Mouse (Mus musculus) bone marrow macrophage, adult 2 months (primary cell): ENCODE results near the gene D1Pas1. TPM values are rescaled to one million over a fixed set of nuclear protein-coding genes. Genes with fewer than 3 reads are reported as not detected.

Experiments
- H3K27ac ChIP-seq: 2 replicates; pipeline ENCODE4 v1.5.1; 2012; ENCODE audit warnings: low read depth, low read length; ENCODE audit not compliant: insufficient read depth
- H3K4me1 ChIP-seq: 2 replicates; pipeline ENCODE4 v1.6.1; 2012; ENCODE audit warnings: low read length; ENCODE audit not compliant: control insufficient read depth, insufficient read depth
- H3K4me3 ChIP-seq: 2 replicates; pipeline ENCODE4 v1.5.1; 2012; ENCODE audit warnings: mild to moderate bottlenecking, low read length, moderate library complexity; ENCODE audit not compliant: insufficient read depth
- CTCF ChIP-seq: IDR thresholded peaks from 2 replicates; pipeline ENCODE4 v1.5.1; 2012; ENCODE audit warnings: low read depth, mild to moderate bottlenecking, low read length, moderate library complexity
- POLR2A ChIP-seq: IDR thresholded peaks from 2 replicates; pipeline ENCODE4 v1.6.1; 2012; ENCODE audit warnings: mild to moderate bottlenecking, low read depth, low read length, borderline replicate concordance
- polyA plus RNA-seq: library from polyadenylated mRNA; stranded (reverse); fragments of >200 nt; gene quantifications from 2 replicates; pipeline ENCODE4 v1.2.4, GENCODE M21; 2012; ENCODE audit not compliant: missing spikeins, insufficient read depth, insufficient read length

Gene D1Pas1
- polyA plus RNA-seq, 1 experiment, result not detected

DNA sequence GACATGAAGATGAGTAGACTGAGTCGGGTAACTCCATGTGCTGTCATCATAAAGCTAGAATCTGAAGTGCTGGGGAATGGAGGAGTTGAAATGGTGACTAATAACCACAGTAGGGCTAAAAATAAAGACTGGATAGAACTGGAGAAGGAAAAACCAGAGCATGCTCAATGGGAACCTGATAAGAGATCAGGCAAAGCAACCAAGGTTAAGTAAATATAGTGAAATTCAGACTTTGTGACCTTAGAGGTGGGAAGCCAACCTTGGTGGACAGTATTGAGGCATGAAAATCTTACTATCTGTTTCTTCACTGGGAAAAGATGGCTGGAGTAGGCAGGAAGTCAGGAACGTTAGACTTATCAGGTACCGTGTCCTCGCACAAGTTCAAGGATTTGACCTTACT is 14.8 kb upstream of the D1Pas1 start:
- H3K27ac ChIP-seq, result no peak overlapping the region
- H3K4me3 ChIP-seq, result no peak overlapping the region
- TF ChIP-seq POLR2A (no peak), CTCF (no peak)
- no peaks in the 10 kb centered on the region for H3K4me1 ChIP-seq

GRCm38 (mm10) chr1:186954591-186954990 is 12.6 kb upstream of the D1Pas1 start:
- Histone ChIP-seq H3K4me1 (no peaks in the 10 kb centered on the region), H3K27ac (no peak overlapping the region), H3K4me3 (no peak overlapping the region)
- no peak for TF ChIP-seq POLR2A
- TF ChIP-seq CTCF, result no peak

DNA sequence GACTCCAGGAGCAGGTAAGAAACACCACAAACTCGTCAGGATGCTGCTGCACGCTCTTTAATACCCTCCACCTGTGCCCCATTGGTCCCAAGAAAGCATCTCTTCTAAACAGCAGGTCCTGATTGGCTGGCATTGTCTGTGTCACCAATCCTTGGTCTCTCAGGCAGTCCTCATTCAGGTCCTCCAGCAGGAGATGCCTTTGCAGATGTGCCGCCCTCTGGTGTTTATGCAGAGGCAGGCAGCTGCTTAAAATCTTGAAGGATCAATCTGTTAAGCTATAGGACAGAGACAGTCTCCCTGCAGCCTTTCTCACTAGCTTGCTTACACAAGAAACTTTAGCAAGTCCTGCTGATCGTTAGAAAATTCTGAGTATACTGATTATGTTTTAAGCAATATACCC is 7.8 kb upstream of the D1Pas1 start:
- no peak for TF ChIP-seq POLR2A
- no peak for TF ChIP-seq CTCF
- Histone ChIP-seq H3K4me3 (no peak overlapping the region), H3K27ac (no peak overlapping the region), H3K4me1 (no peaks in the 10 kb centered on the region)

DNA sequence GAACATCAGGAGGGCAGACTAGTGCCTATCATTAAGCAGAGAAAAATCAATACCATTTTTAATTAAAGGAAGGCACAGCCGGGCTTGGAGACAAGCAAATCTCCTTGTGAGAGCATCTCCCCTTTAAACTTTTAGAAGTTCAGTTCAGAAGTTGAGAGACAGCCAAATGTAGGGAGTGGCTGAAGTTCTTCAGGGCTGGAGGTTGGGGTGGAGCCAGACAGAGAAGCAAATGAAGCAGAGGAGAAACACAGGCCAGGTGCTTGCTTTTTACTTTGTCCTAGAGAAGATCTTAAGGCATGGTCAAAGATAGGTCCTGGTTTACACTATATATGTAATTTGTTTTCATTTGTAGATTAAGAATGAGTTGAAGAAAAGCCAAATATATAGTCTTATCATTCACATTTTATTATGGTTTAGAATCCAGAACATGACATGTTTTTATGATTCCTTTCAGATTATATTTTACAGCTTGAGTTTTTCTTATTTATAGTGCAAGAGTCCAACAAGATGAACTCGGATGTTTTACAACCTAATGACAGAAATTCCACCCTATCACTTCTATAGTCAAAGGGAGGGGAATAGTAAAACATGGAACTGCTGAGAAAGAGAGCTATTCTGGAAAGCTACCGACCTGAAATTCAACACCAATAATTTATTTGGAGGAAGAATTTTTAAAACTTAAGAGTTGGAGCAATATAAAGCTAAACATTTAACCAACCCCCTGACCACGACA is 2.9 kb upstream of the D1Pas1 start:
- no peak overlapping the region for H3K4me3 ChIP-seq

GRCm38 (mm10) chr1:186967926-186968325 is 710 bp downstream of the D1Pas1 start:
- TF ChIP-seq POLR2A (no peak), CTCF (no peak)
- Histone ChIP-seq H3K4me1 (no peaks in the 10 kb centered on the region), H3K4me3 (no peak overlapping the region), H3K27ac (no peak overlapping the region)

More for the DNA sequence above, 2.9 kb upstream of the D1Pas1 start:
- Histone ChIP-seq H3K27ac (no peak overlapping the region), H3K4me1 (no peaks in the 10 kb centered on the region)
- TF ChIP-seq CTCF, result no peak
- no peak for TF ChIP-seq POLR2A

DNA sequence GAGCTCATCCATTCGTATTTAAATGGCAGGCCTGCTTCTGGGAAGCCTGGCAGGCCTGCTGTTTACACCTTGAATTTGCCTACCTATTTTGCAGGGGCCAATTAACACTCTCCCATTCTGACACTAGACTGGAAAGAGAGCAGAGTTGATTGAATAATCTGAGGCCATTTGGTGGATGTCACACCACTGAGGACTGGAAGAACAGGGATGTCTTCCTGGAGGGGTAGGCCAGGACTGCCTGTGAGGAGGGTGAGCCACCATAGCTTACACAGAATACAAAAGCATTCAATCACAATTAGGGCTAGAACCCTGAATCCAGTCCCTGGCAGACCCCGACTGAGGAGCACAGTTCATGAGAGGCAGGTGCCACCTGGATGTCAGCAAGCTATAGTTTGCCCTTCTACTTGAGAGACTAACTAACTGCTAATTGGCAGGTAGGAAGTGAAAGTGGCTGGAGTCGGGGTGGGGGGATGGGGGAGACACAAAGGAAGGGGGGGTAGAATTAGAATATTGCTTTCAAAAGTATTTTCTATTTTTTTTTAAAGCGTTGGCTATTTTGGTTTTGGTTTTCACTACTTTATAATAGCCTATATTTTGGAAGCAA is 9.8 kb downstream of the D1Pas1 start:
- H3K4me3 ChIP-seq, result no peak overlapping the region
- TF ChIP-seq CTCF (no peak), POLR2A (no peak)
- H3K27ac ChIP-seq, result no peak overlapping the region
- H3K4me1 ChIP-seq, result no peaks in the 10 kb centered on the region

DNA sequence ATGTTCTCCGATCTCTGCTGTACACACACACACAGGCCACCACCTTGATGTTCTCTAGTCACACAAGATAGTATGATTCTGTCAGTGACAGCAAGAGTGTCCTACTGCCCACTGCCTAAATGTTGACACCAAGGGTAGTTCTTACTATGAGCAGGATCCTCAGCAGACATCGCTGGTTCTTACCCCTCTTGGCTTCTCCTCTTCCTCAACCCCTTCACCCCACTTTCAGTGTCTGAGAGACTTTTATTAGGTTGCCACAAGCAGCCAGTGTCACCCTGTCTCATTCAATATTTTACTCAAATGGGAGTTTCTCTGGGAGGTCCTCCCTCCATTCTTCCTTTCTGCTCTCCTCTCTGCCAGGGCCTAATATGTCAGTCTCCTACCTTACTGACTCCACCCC is 10.6 kb downstream of the D1Pas1 start:
- no peak for TF ChIP-seq CTCF
- no peak for TF ChIP-seq POLR2A
- no peak overlapping the region for H3K27ac ChIP-seq
- no peak overlapping the region for H3K4me3 ChIP-seq
- H3K4me1 ChIP-seq, result no peaks in the 10 kb centered on the region

DNA sequence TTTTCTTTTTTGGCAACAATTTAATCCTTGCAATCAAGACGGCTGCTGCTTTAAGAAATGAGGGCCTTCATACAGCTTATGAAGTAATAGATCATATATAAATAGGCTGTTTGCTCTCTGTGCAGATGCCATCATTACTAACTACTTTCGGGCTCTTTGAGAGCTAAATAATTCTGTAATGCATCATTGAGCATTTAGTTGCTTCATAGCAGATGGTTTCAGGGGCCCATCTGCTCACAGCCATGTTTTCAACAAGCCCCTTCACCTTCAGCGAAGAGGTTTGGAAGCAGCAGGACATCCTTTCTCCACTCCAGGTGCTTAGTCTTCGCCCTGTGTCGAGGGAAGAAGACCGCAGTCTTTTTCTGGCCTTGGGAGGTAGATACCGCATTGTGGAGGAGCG is 12.2 kb downstream of the D1Pas1 start:
- no peak overlapping the region for H3K27ac ChIP-seq
- H3K4me1 ChIP-seq, result no peaks in the 10 kb centered on the region
- no peak for TF ChIP-seq CTCF
- no peak for TF ChIP-seq POLR2A
- no peak overlapping the region for H3K4me3 ChIP-seq

DNA sequence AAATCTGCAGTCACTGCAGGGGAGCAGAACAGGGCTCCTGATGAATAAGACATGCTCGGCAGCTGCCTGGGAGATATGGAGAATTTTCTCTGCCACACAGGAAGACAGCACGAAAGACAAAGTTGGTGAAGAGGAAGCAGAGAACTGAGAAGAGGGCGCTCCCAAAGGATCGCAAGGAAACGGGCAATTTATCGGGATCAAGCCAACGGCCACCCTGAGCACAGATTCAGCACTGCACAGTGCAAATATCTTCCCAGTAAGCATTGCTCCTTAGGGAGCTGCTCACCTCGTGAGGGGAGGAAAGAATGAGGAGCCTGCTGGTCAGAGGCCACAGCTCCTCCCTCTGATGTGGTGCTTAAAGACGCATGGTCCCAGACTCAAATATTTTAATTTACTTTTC is 13.3 kb downstream of the D1Pas1 start:
- Histone ChIP-seq H3K4me1 (no peaks in the 10 kb centered on the region), H3K4me3 (no peak overlapping the region), H3K27ac (no peak overlapping the region)
- no peak for TF ChIP-seq POLR2A
- no peak for TF ChIP-seq CTCF

GRCm38 (mm10) chr1:186985131-186985530 is 17.9 kb downstream of the D1Pas1 start:
- H3K27ac ChIP-seq, result no peak overlapping the region
- TF ChIP-seq POLR2A, result no peak
- TF ChIP-seq CTCF, result no peak
- no peaks in the 10 kb centered on the region for H3K4me1 ChIP-seq
- H3K4me3 ChIP-seq, result no peak overlapping the region
